Mouse (Mus musculus): ENCODE data around the gene Hemk1. TPM values are rescaled to one million over a fixed set of nuclear protein-coding genes. Genes with fewer than 3 reads are reported as not detected.
A peak's percentile ranks its signal among the peaks of the same experiment; 100 is the strongest.

Gene Hemk1
- polyA plus RNA-seq, 1 experiment from 2014 or later, result 12.3 TPM

DNA sequence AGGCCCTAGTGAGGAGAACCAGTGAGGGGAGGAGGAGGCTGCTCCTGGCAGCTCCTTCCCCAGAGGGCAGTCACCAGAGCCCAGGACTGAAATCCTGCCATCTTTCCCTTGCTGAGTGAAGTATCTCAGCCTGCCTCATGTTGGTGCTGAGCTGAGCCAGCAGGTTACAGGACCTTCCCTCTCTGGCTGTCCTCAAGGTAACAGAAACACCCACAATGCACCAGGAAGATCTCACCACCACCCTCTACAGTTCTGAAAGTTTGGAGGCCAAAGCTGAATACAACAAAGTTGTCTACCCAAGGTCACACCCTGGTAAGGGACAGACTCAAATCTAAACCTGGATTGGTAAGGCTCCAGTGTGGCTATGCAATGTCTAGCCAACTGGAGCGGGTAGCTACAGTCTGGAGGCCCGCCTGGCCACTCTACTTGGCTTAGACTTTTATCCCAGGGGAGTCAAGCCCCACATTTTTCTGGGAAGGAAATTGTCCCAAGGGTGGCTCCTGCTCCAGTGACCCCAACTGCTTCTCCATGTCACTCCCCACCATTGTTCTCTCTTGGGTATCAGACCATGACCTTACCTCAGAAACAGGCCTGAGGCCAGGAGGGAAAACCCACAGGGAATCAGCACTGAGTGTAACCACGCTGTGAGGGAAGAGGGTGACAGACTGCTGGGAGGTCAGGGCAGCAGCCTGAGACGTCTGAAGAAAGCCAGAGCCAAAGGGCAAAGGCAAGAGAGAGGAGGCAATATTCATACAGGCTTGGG, 13.2 kb downstream of the Hemk1 start:
- H3K4me1 ChIP-seq, result 0 out of 2 replicates have a peak, but pooled peaks cover 5% of the 10 kb centered on the region
- no peak overlapping the region for H3K27ac ChIP-seq (replicated peaks)
- WGBS, result 52% methylated on average over 4 of the region's 4 CpGs
- no peak overlapping the region for H3K4me3 ChIP-seq (replicated peaks)
- no peaks in the 10 kb centered on the region for H3K9me3 ChIP-seq (replicated peaks)
- H3K36me3 ChIP-seq, result 0 out of 2 replicates have a peak, but pooled peaks cover 9% of the 10 kb centered on the region
- no peak overlapping the region for H3K4me2 ChIP-seq (replicated peaks)
- no peak overlapping the region for H3K9ac ChIP-seq
- H3K27me3 ChIP-seq, result no peaks in the 10 kb centered on the region
- ATAC-seq (ENCODE audit: insufficient number of reproducible peaks, low FRiP score, low TSS enrichment, low read depth), result no peak

DNA sequence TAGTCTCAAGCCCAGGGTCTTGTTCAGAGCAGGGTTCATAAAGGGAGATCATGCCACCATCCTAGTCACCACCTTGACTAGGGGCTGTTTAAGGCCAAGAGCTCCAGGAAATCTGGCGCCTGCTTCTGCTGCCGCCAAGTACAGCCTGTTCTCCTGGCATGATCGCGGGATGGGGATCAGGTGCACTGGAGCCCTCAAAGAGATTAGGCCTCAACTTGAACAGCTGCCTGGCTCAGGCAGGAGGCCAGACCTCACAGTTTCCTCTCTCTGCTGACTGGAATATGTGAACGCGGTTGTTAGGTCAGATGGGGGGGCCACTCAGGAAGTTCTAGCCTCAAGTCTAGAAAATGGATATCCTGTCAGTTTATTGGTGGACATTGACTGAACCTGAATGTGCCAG, 14.6 kb downstream of the Hemk1 start:
- Histone ChIP-seq H3K4me2 (replicated peaks) (no peak overlapping the region), H3K9me3 (replicated peaks) (no peaks in the 10 kb centered on the region), H3K4me1 (0 out of 2 replicates have a peak, but pooled peaks cover 5% of the 10 kb centered on the region), H3K4me3 (replicated peaks) (no peak overlapping the region), H3K27me3 (no peaks in the 10 kb centered on the region), H3K9ac (no peak overlapping the region), H3K27ac (replicated peaks) (no peak overlapping the region), H3K36me3 (0 out of 2 replicates have a peak, but pooled peaks cover 6% of the 10 kb centered on the region)
- WGBS, result 63% methylated on average over 6 of the region's 6 CpGs
- ATAC-seq (ENCODE audit: insufficient number of reproducible peaks, low FRiP score, low TSS enrichment, low read depth), result no peak

DNA sequence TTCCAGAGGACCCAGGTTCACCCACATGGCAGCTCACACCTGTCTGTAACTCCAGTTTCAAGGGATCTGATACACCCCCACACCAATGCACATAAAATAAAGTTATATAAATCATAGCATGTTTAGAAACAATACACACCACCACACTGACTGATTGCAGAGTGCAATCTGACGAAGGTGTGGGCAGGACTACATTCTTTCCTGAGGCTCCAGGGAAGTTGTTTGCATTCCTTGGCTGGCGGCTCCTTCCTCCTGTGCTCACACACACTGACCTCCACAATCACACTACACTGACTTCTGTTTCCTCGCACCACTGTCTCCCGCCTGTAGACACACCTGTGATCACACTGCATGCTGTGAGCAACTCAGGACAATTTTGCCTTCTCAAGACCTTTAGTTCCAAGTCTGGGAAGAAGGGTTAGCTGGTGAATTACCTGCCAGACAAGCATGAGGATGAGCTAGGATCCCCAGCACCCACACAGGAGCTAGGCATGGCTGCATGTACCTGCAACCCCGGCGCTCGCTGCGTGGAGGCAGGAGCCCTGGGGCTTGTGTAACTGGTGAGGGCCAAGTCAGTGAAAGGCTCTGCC, 15.6 kb downstream of the Hemk1 start:
- Histone ChIP-seq H3K9ac (no peak overlapping the region), H3K9me3 (replicated peaks) (no peaks in the 10 kb centered on the region), H3K36me3 (0 out of 2 replicates have a peak, but pooled peaks cover under 1% of the 10 kb centered on the region), H3K4me2 (replicated peaks) (no peak overlapping the region), H3K4me1 (0 out of 2 replicates have a peak, but pooled peaks cover 5% of the 10 kb centered on the region), H3K4me3 (replicated peaks) (no peak overlapping the region), H3K27ac (replicated peaks) (no peak overlapping the region), H3K27me3 (no peaks in the 10 kb centered on the region)
- no peak for ATAC-seq (ENCODE audit: insufficient number of reproducible peaks, low FRiP score, low TSS enrichment, low read depth)
- WGBS, result 72% methylated on average over 8 of the region's 8 CpGs

DNA sequence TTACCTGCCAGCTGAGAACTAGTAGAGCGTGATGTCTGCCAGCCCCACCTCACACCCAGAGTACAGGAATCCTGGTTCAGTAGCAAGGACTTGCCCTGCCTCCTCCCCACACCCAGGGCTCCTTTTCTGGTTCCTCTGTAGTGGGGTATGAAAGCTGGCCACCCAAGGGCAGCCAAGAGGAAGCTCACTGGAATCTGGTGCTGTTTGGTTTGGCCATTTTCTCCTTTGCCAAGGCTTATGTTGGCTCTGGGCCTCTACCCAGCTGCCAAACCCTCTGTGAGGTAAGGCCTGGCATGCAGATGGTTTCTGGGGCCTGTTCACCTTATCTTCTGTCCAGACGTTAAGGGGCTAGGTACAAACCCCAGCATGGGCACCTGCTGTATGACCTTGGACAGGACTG, 22.4 kb downstream of the Hemk1 start:
- no peak overlapping the region for H3K4me2 ChIP-seq (replicated peaks)
- H3K27me3 ChIP-seq, result no peaks in the 10 kb centered on the region
- no peaks in the 10 kb centered on the region for H3K9me3 ChIP-seq (replicated peaks)
- no peak overlapping the region for H3K4me3 ChIP-seq (replicated peaks)
- H3K27ac ChIP-seq (replicated peaks), result no peak overlapping the region
- H3K9ac ChIP-seq, result no peak overlapping the region
- WGBS, result 67% methylated on average over 2 of the region's 2 CpGs
- H3K36me3 ChIP-seq, result no peaks in the 10 kb centered on the region
- ATAC-seq (ENCODE audit: insufficient number of reproducible peaks, low FRiP score, low TSS enrichment, low read depth), result no peak
- peaks cover 6% of the 10 kb centered on the region; the same call in 1 of the 2 replicates for H3K4me1 ChIP-seq

DNA sequence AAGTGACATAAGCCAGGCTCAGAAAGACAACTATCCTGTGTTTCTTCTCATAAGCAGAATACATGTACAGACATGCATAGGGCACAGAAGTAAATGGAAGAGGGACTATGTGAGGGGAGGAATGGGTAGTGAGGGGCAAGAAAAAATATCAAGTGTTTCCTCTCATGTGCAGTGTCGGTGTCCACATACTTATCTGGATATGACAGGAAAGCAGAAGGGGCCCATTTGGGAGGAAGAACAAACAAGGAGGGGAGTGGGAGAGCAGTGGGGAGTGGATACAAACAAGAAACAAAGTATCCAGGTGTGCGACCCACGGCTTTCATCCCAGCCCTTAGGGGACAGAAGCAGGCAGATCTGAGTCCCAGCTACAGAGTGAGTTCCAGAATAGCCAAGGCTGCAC, 24.2 kb downstream of the Hemk1 start:
- no peak overlapping the region for H3K4me2 ChIP-seq (replicated peaks)
- H3K9me3 ChIP-seq (replicated peaks), result no peaks in the 10 kb centered on the region
- peaks cover 6% of the 10 kb centered on the region; the same call in 1 of the 2 replicates for H3K4me1 ChIP-seq
- H3K27me3 ChIP-seq, result no peaks in the 10 kb centered on the region
- no peak overlapping the region for H3K9ac ChIP-seq
- 77% methylated on average over 3 of the region's 3 CpGs for WGBS
- no peaks in the 10 kb centered on the region for H3K36me3 ChIP-seq
- H3K4me3 ChIP-seq (replicated peaks), result no peak overlapping the region
- no peak for ATAC-seq (ENCODE audit: insufficient number of reproducible peaks, low FRiP score, low TSS enrichment, low read depth)
- no peak overlapping the region for H3K27ac ChIP-seq (replicated peaks)

DNA sequence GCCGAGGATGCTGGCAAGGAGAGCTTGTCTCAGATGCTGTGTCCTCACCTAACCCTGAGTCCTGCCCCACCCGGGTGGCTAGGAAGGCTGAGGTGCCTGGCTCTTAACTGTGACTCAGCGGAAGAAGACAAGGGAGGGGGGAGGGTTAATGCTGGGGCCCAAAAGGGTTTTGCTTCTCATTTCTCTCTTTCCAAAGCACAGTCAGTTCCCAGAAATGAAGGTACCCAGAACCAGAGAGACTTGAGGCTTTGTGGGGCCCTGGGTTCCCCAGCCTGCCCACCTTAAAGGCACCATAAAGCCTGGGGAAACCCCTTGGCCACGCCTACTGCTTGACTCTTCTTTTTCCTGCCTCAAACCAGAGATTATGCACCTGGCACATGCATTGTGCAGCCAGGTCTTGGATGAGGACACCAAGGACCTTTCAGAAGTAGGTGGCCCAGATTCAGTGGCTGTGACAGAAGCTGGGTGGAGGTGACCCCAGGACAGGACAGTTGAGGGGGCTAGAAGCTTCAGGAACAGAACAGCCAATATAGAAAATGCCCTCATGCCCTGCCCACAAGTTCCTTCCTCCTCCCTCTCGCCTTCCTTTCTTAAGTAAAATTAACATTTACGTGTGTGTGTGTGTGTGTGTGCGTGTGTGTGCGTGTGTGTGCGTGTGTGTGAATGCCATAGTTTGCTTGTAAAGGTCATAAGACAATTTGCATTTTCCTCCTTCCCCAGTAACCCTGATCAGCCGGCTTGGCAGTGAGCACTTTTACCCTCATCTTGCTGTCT, 25.2 kb downstream of the Hemk1 start:
- Histone ChIP-seq H3K9me3 (replicated peaks) (no peaks in the 10 kb centered on the region), H3K27me3 (no peaks in the 10 kb centered on the region), H3K4me3 (replicated peaks) (no peak overlapping the region), H3K27ac (replicated peaks) (no peak overlapping the region), H3K4me2 (replicated peaks) (no peak overlapping the region), H3K4me1 (peaks cover 11% of the 10 kb centered on the region), H3K9ac (no peak overlapping the region), H3K36me3 (no peaks in the 10 kb centered on the region)
- 56% methylated on average over 10 of the region's 10 CpGs for WGBS
- ATAC-seq (ENCODE audit: insufficient number of reproducible peaks, low FRiP score, low TSS enrichment, low read depth), result no peak

DNA sequence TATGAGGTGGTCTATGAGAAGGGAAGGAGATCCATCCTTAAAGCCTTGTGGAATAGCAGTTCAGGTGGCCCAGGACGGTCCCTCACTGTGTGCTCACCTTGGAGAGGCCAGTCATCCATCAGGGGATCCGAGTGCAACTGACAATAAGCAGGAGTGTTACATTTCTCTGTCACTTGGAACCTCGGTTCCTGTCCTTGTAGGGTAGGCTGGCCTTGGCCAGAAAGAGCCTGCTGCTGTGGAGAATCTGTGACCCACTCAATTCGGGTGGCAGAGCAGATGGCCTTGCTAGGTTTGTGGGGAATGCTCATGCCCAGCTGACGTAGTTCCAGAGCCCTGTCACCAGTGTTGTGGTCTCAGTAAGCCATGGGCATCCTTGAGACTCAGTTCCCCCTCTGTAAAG, 28.6 kb downstream of the Hemk1 start:
- no peak overlapping the region for H3K4me3 ChIP-seq (replicated peaks)
- no peaks in the 10 kb centered on the region for H3K27me3 ChIP-seq
- no peak for ATAC-seq (ENCODE audit: insufficient number of reproducible peaks, low FRiP score, low TSS enrichment, low read depth)
- no peaks in the 10 kb centered on the region for H3K36me3 ChIP-seq
- H3K9me3 ChIP-seq (replicated peaks), result no peaks in the 10 kb centered on the region
- 75% methylated on average over 5 of the region's 5 CpGs for WGBS
- H3K9ac ChIP-seq, result no peak overlapping the region
- no peak overlapping the region for H3K27ac ChIP-seq (replicated peaks)
- peaks cover 32% of the 10 kb centered on the region for H3K4me1 ChIP-seq
- H3K4me2 ChIP-seq (replicated peaks), result no peak overlapping the region

DNA sequence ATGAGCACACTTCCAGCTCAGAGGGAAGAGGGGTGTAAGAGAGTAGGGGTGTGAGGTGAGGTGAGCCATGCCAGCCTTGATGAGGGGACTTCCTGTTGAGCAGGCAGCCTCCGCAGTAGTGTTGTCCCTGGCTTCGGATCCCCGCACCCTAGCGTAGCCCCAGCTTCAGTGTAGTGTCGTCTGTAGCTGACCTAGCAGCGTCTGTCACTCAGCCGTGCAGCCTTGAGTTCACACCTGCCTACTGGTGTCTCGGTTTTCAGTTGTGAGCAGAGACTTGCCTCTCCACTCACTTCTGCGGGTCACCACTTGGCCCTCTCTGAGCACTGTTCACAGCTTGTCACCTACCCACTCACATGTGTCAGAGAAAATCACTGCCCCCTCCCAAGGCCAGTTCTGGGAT, 29.0 kb downstream of the Hemk1 start:
- H3K27ac ChIP-seq (replicated peaks), result no peak overlapping the region
- H3K4me3 ChIP-seq (replicated peaks), result no peak overlapping the region
- no peak overlapping the region for H3K4me2 ChIP-seq (replicated peaks)
- no peaks in the 10 kb centered on the region for H3K36me3 ChIP-seq
- no peaks in the 10 kb centered on the region for H3K27me3 ChIP-seq
- peaks cover 32% of the 10 kb centered on the region for H3K4me1 ChIP-seq
- 76% methylated on average over 9 of the region's 9 CpGs for WGBS
- no peak for ATAC-seq (ENCODE audit: insufficient number of reproducible peaks, low FRiP score, low TSS enrichment, low read depth)
- no peak overlapping the region for H3K9ac ChIP-seq
- H3K9me3 ChIP-seq (replicated peaks), result no peaks in the 10 kb centered on the region

DNA sequence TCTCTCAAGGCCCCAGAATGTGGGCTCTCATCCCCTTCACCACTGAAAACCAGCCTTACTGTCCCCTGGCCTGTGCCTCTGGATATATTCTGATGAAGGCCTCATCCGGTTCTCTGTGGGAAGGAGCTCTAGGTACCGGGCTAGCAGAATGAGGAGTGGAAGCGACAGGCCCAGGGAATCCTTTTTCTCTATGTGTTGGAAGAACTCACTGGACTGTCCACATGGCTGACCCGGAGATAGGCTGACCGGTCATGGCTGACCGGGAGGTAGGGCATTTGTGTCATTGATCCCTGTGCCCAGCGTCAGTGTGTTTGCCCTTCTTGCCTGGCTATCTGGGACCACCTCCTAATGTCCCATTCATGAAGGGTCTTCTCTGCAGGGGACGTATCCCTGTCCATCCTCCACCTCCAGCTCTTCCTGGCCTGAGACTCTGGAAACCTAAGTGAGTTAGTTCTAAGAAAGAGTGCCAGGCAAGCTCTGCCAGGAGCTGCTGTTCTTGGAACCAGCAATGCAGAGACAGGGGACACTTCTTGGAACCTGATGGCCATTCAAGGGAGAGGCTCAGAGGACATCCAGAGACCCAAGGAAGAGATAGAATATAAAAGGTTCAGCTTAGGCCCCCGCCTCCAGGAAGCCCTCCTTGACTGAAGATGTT, 29.7 kb downstream of the Hemk1 start:
- H3K9me3 ChIP-seq (replicated peaks), result no peaks in the 10 kb centered on the region
- no peaks in the 10 kb centered on the region for H3K27me3 ChIP-seq
- 79% methylated on average over 9 of the region's 9 CpGs for WGBS
- no peak overlapping the region for H3K4me2 ChIP-seq (replicated peaks)
- peak overlapping the region; percentile 63; the same call in 1 of the 2 replicates for H3K27ac ChIP-seq (replicated peaks)
- H3K9ac ChIP-seq, result no peak overlapping the region
- H3K4me1 ChIP-seq, result peaks cover 32% of the 10 kb centered on the region
- no peak overlapping the region for H3K4me3 ChIP-seq (replicated peaks)
- no peak for ATAC-seq (ENCODE audit: insufficient number of reproducible peaks, low FRiP score, low TSS enrichment, low read depth)
- no peaks in the 10 kb centered on the region for H3K36me3 ChIP-seq

DNA sequence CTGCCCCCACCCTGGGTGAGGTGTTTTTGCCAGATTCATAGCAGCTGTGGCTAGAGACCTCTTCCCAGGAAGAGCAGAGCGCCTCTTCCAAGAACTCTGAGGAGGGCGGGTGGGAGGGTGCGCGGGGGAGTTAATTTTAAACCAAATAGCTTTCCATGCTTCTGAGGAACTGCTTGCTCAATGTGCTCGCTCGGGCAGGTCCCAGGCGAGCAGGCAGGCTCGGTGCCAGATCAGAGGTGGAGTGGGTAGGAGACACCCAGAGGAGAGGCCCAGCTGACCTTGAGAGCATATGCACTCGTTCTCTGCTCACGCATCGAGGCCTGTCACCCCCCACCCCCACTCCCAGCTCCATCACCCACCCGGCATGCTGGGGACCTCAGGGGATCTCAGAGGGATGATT, 30.3 kb downstream of the Hemk1 start:
- ATAC-seq (ENCODE audit: insufficient number of reproducible peaks, low FRiP score, low TSS enrichment, low read depth), result 0 out of 2 replicates have a peak, but pooled peaks have one; percentile 20
- Histone ChIP-seq H3K36me3 (no peaks in the 10 kb centered on the region), H3K27me3 (no peaks in the 10 kb centered on the region), H3K9me3 (replicated peaks) (no peaks in the 10 kb centered on the region), H3K4me2 (replicated peaks) (no peak overlapping the region; the same call in 1 of the 2 replicates), H3K9ac (no peak overlapping the region), H3K4me1 (peaks cover 28% of the 10 kb centered on the region), H3K4me3 (replicated peaks) (no peak overlapping the region), H3K27ac (replicated peaks) (peak overlapping the region; percentile 77)
- 40% methylated on average over 12 of the region's 12 CpGs for WGBS

Measured in embryonic facial prominence, embryonic 15.5 days (tissue).